Mouse (Mus musculus) CH12.LX (cell line): ENCODE measurements around the gene Mbd5. TPM values are rescaled to one million over a fixed set of nuclear protein-coding genes. Genes with fewer than 3 reads are reported as not detected.

Experiments
- DNase-seq: peaks from one replicate; pipeline ENCODE4 v3.0.0-alpha.2; 2013; ENCODE audit errors: extremely low read depth
- H3K27ac ChIP-seq: 2 replicates; pipeline ENCODE4 v1.5.1; 2012; ENCODE audit warnings: low read depth, mild to moderate bottlenecking, control low read depth, moderate library complexity; ENCODE audit not compliant: insufficient read depth
- H3K27me3 ChIP-seq: replicated peaks from 2 replicates; pipeline ENCODE3; 2012; ENCODE audit warnings: inconsistent platforms
- H3K36me3 ChIP-seq, 2 experiments: replicated peaks in 1 of 2; 2 replicates each; pipeline versions ENCODE3 to v1.6.1; 2012; ENCODE audit warnings: inconsistent platforms in 1 of 2, low read length in 1 of 2, mild to moderate bottlenecking in 1 of 2, mixed read lengths in 1 of 2, moderate library complexity in 1 of 2; ENCODE audit not compliant: control insufficient read depth in 1 of 2, insufficient read depth in 1 of 2
- H3K4me1 ChIP-seq, 2 experiments: 2 replicates each; pipeline ENCODE4 v1.6.1; 2012; ENCODE audit warnings: inconsistent platforms in 1 of 2, moderate library complexity in 1 of 2; ENCODE audit not compliant: insufficient read depth in 2 of 2, control insufficient read depth in 1 of 2
- H3K4me2 ChIP-seq: 2 replicates; pipeline ENCODE4 v1.6.1; 2012; ENCODE audit warnings: low read depth, mild to moderate bottlenecking, control low read depth; ENCODE audit not compliant: poor library complexity, insufficient read depth, severe bottlenecking
- H3K4me3 ChIP-seq, 3 experiments: fragments of 150-350 bp in 1 of 3; sonication (generic) in 1 of 3; replicated peaks in 1 of 3; 2 replicates each; pipeline versions ENCODE3 to v1.5.1; 2011 to 2012; ENCODE audit warnings: low read depth in 2 of 3, low read length in 2 of 3, mild to moderate bottlenecking in 2 of 3, moderate library complexity in 2 of 3, control low read depth in 1 of 3, improper control_type of control experiment in 1 of 3, inconsistent platforms in 1 of 3, mixed read lengths in 1 of 3; ENCODE audit not compliant: poor library complexity in 1 of 3
- H3K79me2 ChIP-seq: replicated peaks from 2 replicates; pipeline ENCODE4 v1.6.1; 2012; ENCODE audit warnings: mild to moderate bottlenecking, moderate library complexity; ENCODE audit not compliant: control insufficient read depth, poor library complexity, insufficient read depth, severe bottlenecking; ENCODE audit errors: extremely low read depth
- H3K9ac ChIP-seq: 2 replicates; pipeline ENCODE4 v1.6.1; 2012; ENCODE audit warnings: low read depth, mild to moderate bottlenecking, control low read depth, moderate library complexity; ENCODE audit not compliant: insufficient read depth
- H3K9me3 ChIP-seq: replicated peaks from 2 replicates; pipeline ENCODE3; 2012; ENCODE audit warnings: low read length, inconsistent platforms, mixed read lengths
- BHLHE40 ChIP-seq: IDR thresholded peaks from 2 replicates; pipeline ENCODE4 v1.6.1; 2011; ENCODE audit warnings: mild to moderate bottlenecking, low read depth, low read length, improper control_type of control experiment
- CHD2 ChIP-seq: IDR thresholded peaks from 2 replicates; pipeline ENCODE4 v1.6.1; 2011; ENCODE audit warnings: low read length, improper control_type of control experiment
- ELF1 ChIP-seq: IDR thresholded peaks from 2 replicates; pipeline ENCODE4 v1.6.1; 2014; ENCODE audit warnings: low read depth, mild to moderate bottlenecking, inconsistent platforms, low read length, improper control_type of control experiment
- ETS1 ChIP-seq: conservative IDR thresholded peaks from 2 replicates; pipeline ENCODE4 v1.6.1; 2012; ENCODE audit warnings: low read depth, mild to moderate bottlenecking, inconsistent platforms, low read length, improper control_type of control experiment, moderate library complexity
- JUN ChIP-seq: IDR thresholded peaks from 2 replicates; pipeline ENCODE4 v1.6.1; 2011; ENCODE audit warnings: low read depth, mild to moderate bottlenecking, low read length, improper control_type of control experiment, moderate library complexity; ENCODE audit not compliant: insufficient read depth
- JUND ChIP-seq: conservative IDR thresholded peaks from 2 replicates; pipeline ENCODE4 v1.6.1; 2011; ENCODE audit warnings: low read depth, low read length, improper control_type of control experiment
- KAT2A ChIP-seq: IDR thresholded peaks from 2 replicates; pipeline ENCODE4 v1.6.1; 2012; ENCODE audit warnings: low read length, improper control_type of control experiment, inconsistent platforms; ENCODE audit not compliant: insufficient replicate concordance
- MAX ChIP-seq: IDR thresholded peaks from 2 replicates; pipeline ENCODE4 v1.6.1; 2011; ENCODE audit warnings: low read length, improper control_type of control experiment
- MYC ChIP-seq: IDR thresholded peaks from 2 replicates; pipeline ENCODE4 v1.6.1; 2011; ENCODE audit warnings: low read depth, mild to moderate bottlenecking, improper control_type of control experiment, low read length
- NELFE ChIP-seq: IDR thresholded peaks from 2 replicates; pipeline ENCODE4 v1.6.1; 2011; ENCODE audit warnings: low read depth, low read length, improper control_type of control experiment
- PAX5 ChIP-seq: IDR thresholded peaks from 2 replicates; pipeline ENCODE4 v1.6.1; 2012; ENCODE audit warnings: low read length, inconsistent platforms, mixed read lengths
- POLR2A ChIP-seq: IDR thresholded peaks from 2 replicates; pipeline ENCODE4 v1.6.1; 2011; ENCODE audit warnings: low read depth, mild to moderate bottlenecking, improper control_type of control experiment, low read length
- POLR2AphosphoS2 ChIP-seq: IDR thresholded peaks from 2 replicates; pipeline ENCODE4 v1.6.1; 2011; ENCODE audit warnings: low read depth, low read length, improper control_type of control experiment
- RCOR1 ChIP-seq: conservative IDR thresholded peaks from 2 replicates; pipeline ENCODE4 v1.6.1; 2012; ENCODE audit warnings: low read depth, mild to moderate bottlenecking, inconsistent platforms, low read length, improper control_type of control experiment
- SIN3A ChIP-seq: IDR thresholded peaks from 2 replicates; pipeline ENCODE4 v1.6.1; 2012; ENCODE audit warnings: low read length, improper control_type of control experiment, inconsistent platforms
- TBP ChIP-seq: conservative IDR thresholded peaks from 2 replicates; pipeline ENCODE4 v1.6.1; 2011; ENCODE audit warnings: low read depth, low read length, improper control_type of control experiment
- UBTF ChIP-seq: IDR thresholded peaks from 2 replicates; pipeline ENCODE4 v1.6.1; 2012; ENCODE audit warnings: low read depth, mild to moderate bottlenecking, inconsistent platforms, low read length, improper control_type of control experiment, moderate library complexity
- USF1 ChIP-seq: IDR thresholded peaks from 2 replicates; pipeline ENCODE4 v1.6.1; 2014; ENCODE audit warnings: low read depth, mild to moderate bottlenecking, inconsistent platforms, low read length, improper control_type of control experiment
- USF2 ChIP-seq: conservative IDR thresholded peaks from 2 replicates; pipeline ENCODE4 v1.6.1; 2011; ENCODE audit warnings: low read depth, low read length, improper control_type of control experiment
- ZC3H11A ChIP-seq: IDR thresholded peaks from 2 replicates; pipeline ENCODE4 v1.6.1; 2012; ENCODE audit warnings: low read depth, mild to moderate bottlenecking, inconsistent platforms, low read length, improper control_type of control experiment
- dilution Hi-C: fragments of 300-500 bp; cut with MboI; formaldehyde crosslinking; loops from 2 replicates; pipeline ENCODE4 v1.14.3; 2020; ENCODE audit warnings: low sequenced_read_pairs; ENCODE audit not compliant: extremely low pct_unique_long_range_greater_than_20kb, extremely low pct_ligation_motif_present
- in situ Hi-C: fragments of 300-500 bp; cut with MboI; formaldehyde crosslinking; loops from 3 replicates; pipeline ENCODE4 v1.14.3; 2019; ENCODE audit warnings: low sequenced_read_pairs, low pct_ligation_motif_present, low pct_unique_long_range_greater_than_20kb, mixed read lengths
- polyA plus RNA-seq: library from polyadenylated mRNA; unstranded; fragments of >175 nt; gene quantifications from 2 replicates; pipeline ENCODE4 v1.2.1, GENCODE M21; 2012; ENCODE audit warnings: low read depth; ENCODE audit not compliant: insufficient read length
- total RNA-seq, 2 experiments: library from RNA; depleted of rRNA; stranded (reverse); fragments of 300-350 nt in 1 of 2; fragments of >200 nt in 1 of 2; gene quantifications; 2 replicates each; pipeline ENCODE4 v1.2.3; 2012 to 2014

Mbd5 gene
- total and polyA plus RNA-seq, 3 experiments: 2.8 to 6.3 (median 5.8) TPM

DNA sequence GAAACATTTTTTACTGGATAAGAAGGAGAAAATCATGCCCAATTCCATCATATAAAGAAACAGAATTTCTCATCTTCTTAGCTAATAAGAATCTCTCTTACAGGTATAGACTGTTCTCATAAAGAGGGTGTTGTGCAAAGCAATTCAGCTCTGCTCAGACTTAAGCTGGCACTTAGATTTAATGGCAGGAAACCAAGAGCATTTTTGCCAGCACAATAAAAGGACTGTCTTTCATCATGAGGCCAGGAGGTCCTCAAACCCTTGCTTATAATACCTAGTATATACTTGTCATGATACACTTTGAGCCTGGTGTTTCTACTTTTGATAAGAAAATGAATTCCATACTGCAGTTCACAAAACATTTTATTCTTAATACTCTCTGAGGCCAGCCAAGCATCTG, 331.2 kb downstream of the Mbd5 start:
- no peaks in the 10 kb centered on the region for H3K79me2 ChIP-seq
- no peak for TF ChIP-seq ETS1
- no peak for TF ChIP-seq ELF1
- no peak for TF ChIP-seq POLR2AphosphoS2
- no peak for TF ChIP-seq USF1
- no peak for TF ChIP-seq MAX
- no peak for TF ChIP-seq PAX5
- peaks cover 4 to 23% of the 10 kb centered on the region in 2 experiments; a peak in 3 of 4 replicates for H3K4me1 ChIP-seq
- no peaks in the 10 kb centered on the region for H3K27me3 ChIP-seq
- H3K36me3 ChIP-seq: no peaks in the 10 kb centered on the region
- in situ Hi-C loops (no loop called here), dilution Hi-C loops (no loop called here)
- H3K4me2 ChIP-seq: no peak overlapping the region
- H3K4me3 ChIP-seq: no peak overlapping the region
- H3K27ac ChIP-seq: no peak overlapping the region
- DNase-seq: no peak
- H3K9me3 ChIP-seq: no peaks in the 10 kb centered on the region
- H3K9ac ChIP-seq: no peak overlapping the region

DNA sequence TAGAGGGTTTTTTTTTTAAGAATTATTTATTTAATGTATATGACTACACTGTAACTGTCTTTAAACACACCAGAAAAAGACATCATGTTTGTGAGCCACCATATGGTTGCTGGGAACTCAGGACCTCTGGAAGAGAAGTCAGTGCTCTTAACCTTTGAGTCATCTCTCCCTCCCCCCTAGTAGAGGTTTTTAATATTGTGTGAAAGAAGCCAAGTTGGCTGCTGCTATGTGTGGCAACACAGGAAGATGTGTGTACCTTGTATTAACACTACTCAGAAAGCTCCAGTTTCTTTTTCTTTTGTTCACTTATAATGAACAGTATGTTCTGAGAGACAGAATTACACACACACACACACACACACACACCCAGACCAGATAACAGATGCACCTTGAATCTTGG, 334.3 kb downstream of the Mbd5 start:
- Histone ChIP-seq H3K4me1 (peaks cover 4 to 7% of the 10 kb centered on the region in 2 experiments; a peak in 3 of 4 replicates), H3K9me3 (no peaks in the 10 kb centered on the region), H3K36me3 (no peaks in the 10 kb centered on the region), H3K4me3 (no peak overlapping the region), H3K4me2 (no peak overlapping the region), H3K27me3 (no peaks in the 10 kb centered on the region), H3K9ac (no peak overlapping the region), H3K79me2 (no peaks in the 10 kb centered on the region), H3K27ac (no peak overlapping the region)
- DNase-seq: no peak
- dilution Hi-C loops: no loop called here
- in situ Hi-C loops: no loop called here
- TF ChIP-seq NELFE: no peak
- no peak for TF ChIP-seq MYC
- no peak for TF ChIP-seq TBP
- TF ChIP-seq BHLHE40: no peak

DNA sequence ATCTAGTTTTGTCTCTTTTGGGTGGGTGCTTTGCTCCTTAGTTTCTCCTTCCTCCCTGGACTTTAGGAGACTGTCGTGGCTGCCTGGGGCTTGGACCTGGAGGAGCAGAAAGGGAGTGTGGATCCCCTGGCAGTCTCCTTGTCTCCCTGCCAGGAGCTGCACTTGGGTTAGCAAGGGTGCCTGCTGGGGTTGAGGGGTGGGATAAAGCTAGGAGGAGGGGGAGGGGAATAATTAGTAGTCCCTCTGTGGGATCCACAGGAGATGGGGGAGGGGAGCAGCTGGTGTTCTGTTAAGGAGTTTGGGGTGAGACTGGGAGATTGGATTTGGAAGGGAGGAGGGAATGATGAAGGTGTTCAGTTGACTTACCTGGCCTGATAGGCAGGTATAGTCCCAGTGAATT, 337.7 kb downstream of the Mbd5 start:
- dilution Hi-C loops: no loop called here
- Histone ChIP-seq H3K36me3 (no peaks in the 10 kb centered on the region), H3K79me2 (no peaks in the 10 kb centered on the region), H3K9me3 (peaks cover 5% of the 10 kb centered on the region), H3K4me3 (no peak overlapping the region), H3K9ac (no peak overlapping the region), H3K4me1 (peaks cover 3 to 12% of the 10 kb centered on the region in 2 experiments; a peak in 3 of 4 replicates), H3K27ac (no peak overlapping the region), H3K27me3 (no peaks in the 10 kb centered on the region), H3K4me2 (no peak overlapping the region)
- in situ Hi-C loops: no loop called here
- no peak for DNase-seq
- no peak for TF ChIP-seq UBTF
- TF ChIP-seq BHLHE40: no peak
- TF ChIP-seq ELF1: no peak
- TF ChIP-seq USF1: no peak
- no peak for TF ChIP-seq POLR2A
- TF ChIP-seq RCOR1: no peak
- no peak for TF ChIP-seq PAX5
- no peak for TF ChIP-seq JUND
- TF ChIP-seq CHD2: no peak
- no peak for TF ChIP-seq KAT2A
- TF ChIP-seq SIN3A: no peak
- TF ChIP-seq JUN: no peak
- no peak for TF ChIP-seq NELFE
- no peak for TF ChIP-seq POLR2AphosphoS2
- TF ChIP-seq ZC3H11A: no peak
- TF ChIP-seq TBP: no peak
- no peak for TF ChIP-seq USF2
